Mouse (Mus musculus): ENCODE data around the gene Dennd1a.

GRCm38 (mm10) chr2:38028317-38028716, 258.9 kb downstream of the Dennd1a start:
- TF ChIP-seq CTCF (IDR thresholded peaks at IDR 0.05; ENCODE audit: low read depth): no peak
- no peak for TF ChIP-seq EP300 (optimal IDR thresholded peaks at IDR 0.05)

Measured in stomach, postnatal 0 days (tissue).